Mouse (Mus musculus) myocyte (in vitro differentiated cells): ENCODE results near the gene Fam129a.

Experiments
- E2F4 ChIP-seq: IDR thresholded peaks from one replicate; pipeline ENCODE4 v1.6.1; 2011; ENCODE audit warnings: mild to moderate bottlenecking, control low read depth, moderate library complexity; ENCODE audit not compliant: insufficient read depth
- POLR2A ChIP-seq: IDR thresholded peaks from one replicate; pipeline ENCODE4 v1.6.1; 2011; ENCODE audit warnings: low read depth, mild to moderate bottlenecking, control low read depth, moderate library complexity; ENCODE audit not compliant: insufficient read length

- no peak for TF ChIP-seq POLR2A
- no peak for TF ChIP-seq E2F4
Observed at GRCm38 (mm10) chr1:151620730-151621129, 49.7 kb downstream of the Fam129a start.
